Mouse (Mus musculus) olfactory bulb, adult 2 months (tissue): ENCODE measurements around the gene Gm5089.

Source experiments
- CTCF ChIP-seq: fragments of 200-500 bp; IDR thresholded peaks from 2 replicates; pipeline ENCODE4 v1.5.1; 2012; ENCODE audit warnings: low read depth, mild to moderate bottlenecking, low read length, moderate library complexity; ENCODE audit not compliant: insufficient read depth
- POLR2A ChIP-seq: fragments of 200-500 bp; IDR thresholded peaks from 2 replicates; pipeline ENCODE4 v1.6.1; 2012; ENCODE audit warnings: mild to moderate bottlenecking, low read depth, low read length, moderate library complexity; ENCODE audit not compliant: insufficient read depth

- TF ChIP-seq CTCF = no peak
- TF ChIP-seq POLR2A = no peak
Measured at GRCm38 (mm10) chr14:122427654-122428053, 23.3 kb downstream of the Gm5089 start.
